27 mouse cellular contexts compared by ENCODE assay signal in genomic region chr6:33256638-33257037, GRCm38 (mm10). TPM values are rescaled to one million over a fixed set of nuclear protein-coding genes. Genes with fewer than 3 reads are reported as not detected.
DNase-seq lines count a peak whose midpoint lies in the region; ATAC-seq lines count a peak whose summit lies in the region.
"Had no signal": no experiment of that assay in that cellular context is flagged by ENCODE, and none has a peak within 500 bp of the region (broad histone marks: within the 10 kb centered on the region; RNA-seq: fewer than 3 reads in every experiment).

No protein-coding gene starts in this region.

- H3K4me2 ChIP-seq in forebrain, embryonic 13.5 days, result no peak overlapping the region; the same call in 1 of the 2 replicates
- no peak overlapping the region for H3K4me2 ChIP-seq in forebrain, embryonic 14.5 days (ENCODE audit: low read length)
- no peak overlapping the region for H3K4me2 ChIP-seq in hindbrain, embryonic 13.5 days
- no peak overlapping the region for H3K4me2 ChIP-seq in hindbrain, embryonic 11.5 days (replicated peaks; ENCODE audit: low read depth, low read length)
- H3K4me2 ChIP-seq: embryonic facial prominence, embryonic 12.5 days; embryonic facial prominence, embryonic 15.5 days; heart, embryonic 12.5 days; heart, embryonic 15.5 days; hindbrain, embryonic 12.5 days; intestine, embryonic 15.5 days had no signal

- no peaks in the 10 kb centered on the region for H3K27me3 ChIP-seq in forebrain, embryonic 13.5 days
- H3K27me3 ChIP-seq in forebrain, embryonic 14.5 days (replicated peaks; ENCODE audit: control insufficient read depth, insufficient read depth, low read length), result no peaks in the 10 kb centered on the region
- no peaks in the 10 kb centered on the region for H3K27me3 ChIP-seq in splenic B cell, adult 2 months (ENCODE audit: control insufficient read depth, insufficient read depth, low read length, poor library complexity, severe bottlenecking)
- H3K27me3 ChIP-seq in hindbrain, embryonic 13.5 days, result no peaks in the 10 kb centered on the region
- no peaks in the 10 kb centered on the region for H3K27me3 ChIP-seq in hindbrain, embryonic 11.5 days (ENCODE audit: control insufficient read depth, insufficient read depth, low read length)
- H3K27me3 ChIP-seq: embryonic facial prominence, embryonic 12.5 days; embryonic facial prominence, embryonic 15.5 days; heart, embryonic 12.5 days; heart, embryonic 15.5 days; hindbrain, embryonic 12.5 days; intestine, embryonic 15.5 days had no signal

- no peak overlapping the region for H3K4me3 ChIP-seq in forebrain, embryonic 13.5 days
- H3K4me3 ChIP-seq in forebrain, embryonic 14.5 days (ENCODE audit: low read depth, low read length), result no peak overlapping the region
- no peak overlapping the region for H3K4me3 ChIP-seq in hindbrain, embryonic 13.5 days
- H3K4me3 ChIP-seq in hindbrain, embryonic 11.5 days (ENCODE audit: low read depth, low read length), result no peak overlapping the region
- H3K4me3 ChIP-seq: embryonic facial prominence, embryonic 12.5 days; embryonic facial prominence, embryonic 15.5 days; heart, embryonic 12.5 days; heart, embryonic 15.5 days; hindbrain, embryonic 12.5 days; intestine, embryonic 15.5 days had no signal

- H3K27ac ChIP-seq in forebrain, embryonic 13.5 days, result 0 out of 2 replicates have a peak overlapping the region, but pooled peaks have one; percentile 3
- H3K27ac ChIP-seq in forebrain, embryonic 14.5 days (ENCODE audit: low read depth, low read length), result no peak overlapping the region
- no peak overlapping the region for H3K27ac ChIP-seq in hindbrain, embryonic 13.5 days
- no peak overlapping the region for H3K27ac ChIP-seq in hindbrain, embryonic 11.5 days (ENCODE audit: low read depth, low read length)
- H3K27ac ChIP-seq: embryonic facial prominence, embryonic 12.5 days; embryonic facial prominence, embryonic 15.5 days; heart, embryonic 15.5 days; hindbrain, embryonic 12.5 days; intestine, embryonic 15.5 days had no signal

- 42% methylated on average over 4 of the region's 4 CpGs for WGBS in forebrain, embryonic 13.5 days
- WGBS in forebrain, embryonic 14.5 days, result 35% methylated on average over 4 of the region's 4 CpGs
- 83% methylated on average over 4 of the region's 4 CpGs for WGBS in hindbrain, embryonic 13.5 days
- 86% methylated on average over 4 of the region's 4 CpGs for WGBS in hindbrain, embryonic 11.5 days

- H3K9ac ChIP-seq in forebrain, embryonic 13.5 days, result no peak overlapping the region
- no peak overlapping the region for H3K9ac ChIP-seq in forebrain, embryonic 14.5 days (ENCODE audit: low read length)
- H3K9ac ChIP-seq in hindbrain, embryonic 13.5 days, result no peak overlapping the region
- H3K9ac ChIP-seq in hindbrain, embryonic 11.5 days (ENCODE audit: low read depth, low read length), result no peak overlapping the region
- H3K9ac ChIP-seq: embryonic facial prominence, embryonic 12.5 days; embryonic facial prominence, embryonic 15.5 days; heart, embryonic 12.5 days; heart, embryonic 15.5 days; hindbrain, embryonic 12.5 days; intestine, embryonic 15.5 days had no signal

- H3K36me3 ChIP-seq in forebrain, embryonic 13.5 days (ENCODE audit: poor library complexity, severe bottlenecking), result no peaks in the 10 kb centered on the region
- no peaks in the 10 kb centered on the region for H3K36me3 ChIP-seq in forebrain, embryonic 14.5 days (ENCODE audit: control insufficient read depth, insufficient read depth, low read length)
- H3K36me3 ChIP-seq in splenic B cell, adult 2 months (ENCODE audit: control insufficient read depth, insufficient read depth, low read length, poor library complexity, severe bottlenecking), result no peaks in the 10 kb centered on the region
- H3K36me3 ChIP-seq in hindbrain, embryonic 13.5 days, result no peaks in the 10 kb centered on the region
- no peaks in the 10 kb centered on the region for H3K36me3 ChIP-seq in hindbrain, embryonic 11.5 days (ENCODE audit: control insufficient read depth, insufficient read depth, low read length)
- H3K36me3 ChIP-seq: embryonic facial prominence, embryonic 12.5 days; embryonic facial prominence, embryonic 15.5 days; heart, embryonic 15.5 days; hindbrain, embryonic 12.5 days; intestine, embryonic 15.5 days had no signal

- peaks cover 29% of the 10 kb centered on the region for H3K4me1 ChIP-seq in forebrain, embryonic 13.5 days
- peaks cover 11% of the 10 kb centered on the region for H3K4me1 ChIP-seq in forebrain, embryonic 14.5 days (ENCODE audit: control insufficient read depth, insufficient read depth, low read length)
- H3K4me1 ChIP-seq in hindbrain, embryonic 13.5 days (replicated peaks), result peaks cover 9% of the 10 kb centered on the region
- H3K4me1 ChIP-seq in hindbrain, embryonic 11.5 days (replicated peaks; ENCODE audit: control insufficient read depth, insufficient read depth, low read length), result no peaks in the 10 kb centered on the region
- H3K4me1 ChIP-seq: embryonic facial prominence, embryonic 15.5 days had no signal

- ATAC-seq in forebrain, embryonic 13.5 days, result no peak
- ATAC-seq in forebrain, embryonic 14.5 days, result no peak
- peak; percentile 73 for ATAC-seq in granulocyte monocyte progenitor cell, adult 5-6 weeks (replicated peaks; ENCODE audit: poor library complexity, severe bottlenecking)
- no peak for ATAC-seq in hindbrain, embryonic 13.5 days (ENCODE audit: low FRiP score)
- ATAC-seq in hindbrain, embryonic 11.5 days (ENCODE audit: low FRiP score), result no peak
- ATAC-seq: activated CD4-positive, CD25-positive, alpha-beta regulatory T cell, adult 4 months; hindbrain, embryonic 16.5 days; intestine, embryonic 15.5 days had no signal

- no peak for DNase-seq in forebrain, embryonic 14.5 days (ENCODE audit: low spot score)
- peak; percentile 41 for DNase-seq in 416B (ENCODE audit: low read depth)
- peak; percentile 25 for DNase-seq in splenic B cell, adult 2 months (ENCODE audit: low read depth, low spot score)
- DNase-seq in hindbrain, embryonic 11.5 days (ENCODE audit: low spot score), result no peak
- DNase-seq: adrenal gland, adult 8-10 months; adrenal gland, postnatal 25 days; B cell, adult 2 months; cerebellum, adult 11-12 months; cerebellum, adult 8-10 months; cerebellum, postnatal 10 days; cerebellum, postnatal 36 days; gastrocnemius, postnatal 10 days; gastrocnemius, postnatal 36 days; heart, adult 18-20 months; heart, postnatal 10 days; heart, postnatal 4 days had no signal

- H3K9me3 ChIP-seq in forebrain, embryonic 13.5 days (replicated peaks), result no peaks in the 10 kb centered on the region
- H3K9me3 ChIP-seq in forebrain, embryonic 14.5 days (replicated peaks; ENCODE audit: control insufficient read depth, low read length), result no peaks in the 10 kb centered on the region
- no peaks in the 10 kb centered on the region for H3K9me3 ChIP-seq in hindbrain, embryonic 13.5 days
- no peaks in the 10 kb centered on the region for H3K9me3 ChIP-seq in hindbrain, embryonic 11.5 days (ENCODE audit: control insufficient read depth, low read length)
- H3K9me3 ChIP-seq: embryonic facial prominence, embryonic 12.5 days; embryonic facial prominence, embryonic 15.5 days; heart, embryonic 12.5 days; heart, embryonic 15.5 days; hindbrain, embryonic 12.5 days; intestine, embryonic 15.5 days had no signal

RNA-seq across cellular contexts. Expression of gene Exoc4, which starts 7.8 kb away (rescaled TPM):
- polyA plus RNA-seq in forebrain, embryonic 13.5 days (2015; fragmentation: Nextera tagmentation; extraction: Ambion mirVana), result 56.6 and 57.7 TPM in 2 replicates
- polyA plus RNA-seq in forebrain, embryonic 14.5 days (2014; fragmentation: Nextera tagmentation; extraction: Ambion mirVana), result 35.8 and 42.6 TPM in 2 replicates
- 44.1 and 62.9 TPM in 2 replicates for total RNA-seq in granulocyte monocyte progenitor cell, adult 5-6 weeks (2014; fragmentation: Nextera tagmentation)
- 57.6 and 58.5 TPM in 2 replicates for total RNA-seq in granulocyte monocyte progenitor cell, adult 5-6 weeks (2017)
- 51.1 and 52.2 TPM in 2 replicates for polyA plus RNA-seq in hindbrain, embryonic 13.5 days (2015; fragmentation: Nextera tagmentation; extraction: Ambion mirVana)
- 29.6 and 44.6 TPM in 2 replicates for polyA plus RNA-seq in hindbrain, embryonic 11.5 days (2014; fragmentation: Nextera tagmentation; extraction: Ambion mirVana)

Comparison
In these comparisons a context has a peak if more than half of its experiments do, and no peak if none do; other contexts are left out.
1. DNase-seq: peak in 416B (single experiment) and splenic B cell, adult 2 months (single experiment); none in forebrain, embryonic 14.5 days (single experiment) and hindbrain, embryonic 11.5 days (single experiment).